Mouse (Mus musculus): Measurements from ENCODE around the gene Klf9.

- TF ChIP-seq POLR2A (IDR thresholded peaks at IDR 0.05; ENCODE audit: insufficient read depth, low read depth, low read length), result no peak
- TF ChIP-seq CTCF (IDR thresholded peaks at IDR 0.05; ENCODE audit: insufficient read depth, low read depth, low read length), result no peak
Observed at GRCm38 (mm10) chr19:23094906-23095305, 46.1 kb upstream of the Klf9 start.
